Mouse (Mus musculus): Measurements from ENCODE around the gene Impg1.

Gene Impg1

DNA sequence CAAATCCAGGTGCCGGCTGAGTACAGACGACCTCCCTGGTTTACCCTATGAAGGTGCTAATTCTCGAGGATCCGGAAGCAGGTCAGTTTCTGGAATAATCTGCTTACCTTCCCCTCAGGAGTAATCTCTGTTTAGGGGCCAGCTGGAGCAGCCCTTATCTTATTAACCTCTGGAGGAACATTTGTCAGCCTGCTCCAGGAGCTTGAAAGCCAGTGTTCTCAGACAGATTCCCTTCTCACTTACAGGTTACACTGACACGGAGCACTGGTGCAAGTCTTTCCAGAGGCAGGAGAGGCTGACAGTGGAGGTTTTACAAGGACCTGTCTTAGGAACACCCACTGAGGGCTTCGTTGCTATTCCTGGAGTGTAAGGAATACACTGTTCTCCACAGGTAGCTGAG, at the start of gene Impg1:
Gene Impg1 (minus strand): TSS at position 101 of the 400 bp plus-strand sequence.
- DNase-seq, result no peak

DNA sequence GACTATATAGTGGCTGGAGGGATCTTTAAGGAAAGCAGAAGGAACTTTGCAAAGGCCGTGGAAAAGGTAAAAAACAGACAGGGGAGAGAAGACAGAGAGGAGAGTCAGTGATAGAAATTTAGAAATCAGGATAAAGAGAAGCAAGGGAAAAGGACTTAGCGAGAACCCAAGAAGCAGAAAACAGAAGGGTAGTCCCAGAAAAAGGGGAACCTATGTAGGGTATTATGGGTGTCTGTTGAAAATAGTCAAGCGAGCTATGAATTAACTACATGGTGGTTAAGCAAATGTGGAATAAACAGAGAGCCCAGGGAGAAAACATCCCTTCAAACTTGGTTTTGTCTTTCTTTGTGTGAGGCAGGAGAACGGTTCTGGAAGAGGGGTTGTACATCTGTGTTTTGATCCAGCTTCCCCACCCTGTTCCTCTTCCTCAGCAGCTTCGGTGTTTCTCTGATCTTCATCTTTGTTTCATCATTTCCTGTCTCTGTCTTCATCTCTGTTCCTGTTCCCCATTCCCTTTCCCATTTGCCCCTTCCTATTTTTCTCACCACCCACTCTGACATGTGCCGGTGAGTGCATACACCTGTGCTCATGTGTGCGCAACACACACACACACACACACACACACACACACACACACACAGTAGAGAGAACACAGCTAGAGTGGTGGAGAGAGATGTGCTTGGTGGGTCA, 44.3 kb upstream of the Impg1 start:
- no peak for DNase-seq

- no peak for DNase-seq
Observed at GRCm38 (mm10) chr9:80504496-80505012, 39.3 kb upstream of the Impg1 start.

DNA sequence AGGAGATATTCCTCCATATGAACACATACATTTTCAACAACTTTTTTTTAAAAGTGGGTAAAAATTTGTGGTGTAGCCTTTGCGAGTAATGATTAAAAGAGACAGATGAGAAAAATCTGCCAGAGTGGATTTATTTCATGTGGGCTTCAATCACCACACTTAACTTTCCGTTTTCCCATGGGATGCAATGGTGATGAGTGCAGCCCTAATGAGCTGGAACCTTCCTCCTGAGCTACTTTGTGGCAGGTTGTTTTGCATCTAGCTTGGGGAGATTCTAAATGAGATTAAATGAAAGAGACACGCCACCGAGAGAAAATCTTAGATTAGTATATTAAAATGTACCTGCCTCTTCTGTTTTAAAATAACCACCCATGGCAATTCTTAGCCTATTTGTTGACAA, 26.3 kb upstream of the Impg1 start:
- no peak for DNase-seq

- no peak for DNase-seq
Observed at GRCm38 (mm10) chr9:80460420-80460819, 4.9 kb downstream of the Impg1 start.

DNA sequence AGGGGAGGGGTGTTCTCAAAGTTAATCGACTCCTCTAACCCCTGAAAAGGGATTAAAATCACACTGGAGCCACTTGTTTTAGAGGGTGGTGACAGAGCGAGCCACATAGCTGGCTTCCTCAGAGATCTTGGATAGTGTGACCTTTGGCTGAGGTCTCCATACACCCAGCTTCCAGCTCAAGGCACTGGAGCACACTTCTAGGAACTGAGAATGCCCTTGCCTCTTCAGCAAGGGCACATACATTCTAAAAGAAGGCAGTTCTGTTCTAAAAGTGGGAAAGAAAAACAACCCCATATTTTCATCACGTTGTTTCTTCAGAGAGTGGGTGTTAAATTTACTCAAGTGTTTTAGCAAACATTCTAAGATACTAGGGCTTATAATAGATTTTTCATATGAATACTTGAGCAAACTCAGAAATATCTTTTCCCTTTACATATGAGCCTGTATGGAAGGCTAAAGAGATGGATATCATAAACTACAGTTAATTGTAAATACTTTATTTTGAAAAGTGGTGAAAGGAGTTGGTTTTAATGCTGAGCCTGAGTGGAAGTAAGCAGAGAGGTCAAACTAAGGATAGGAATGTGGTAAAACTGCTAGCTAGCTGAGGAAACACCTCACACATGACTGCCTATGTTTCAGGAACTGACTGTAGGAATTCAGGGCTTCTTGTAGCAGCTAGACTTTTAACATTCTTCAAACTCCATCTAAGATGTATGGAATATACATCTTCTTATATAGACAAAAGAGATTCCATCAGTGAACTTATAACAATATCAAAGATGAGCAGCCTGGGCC, 14.6 kb downstream of the Impg1 start:
- no peak for DNase-seq

DNA sequence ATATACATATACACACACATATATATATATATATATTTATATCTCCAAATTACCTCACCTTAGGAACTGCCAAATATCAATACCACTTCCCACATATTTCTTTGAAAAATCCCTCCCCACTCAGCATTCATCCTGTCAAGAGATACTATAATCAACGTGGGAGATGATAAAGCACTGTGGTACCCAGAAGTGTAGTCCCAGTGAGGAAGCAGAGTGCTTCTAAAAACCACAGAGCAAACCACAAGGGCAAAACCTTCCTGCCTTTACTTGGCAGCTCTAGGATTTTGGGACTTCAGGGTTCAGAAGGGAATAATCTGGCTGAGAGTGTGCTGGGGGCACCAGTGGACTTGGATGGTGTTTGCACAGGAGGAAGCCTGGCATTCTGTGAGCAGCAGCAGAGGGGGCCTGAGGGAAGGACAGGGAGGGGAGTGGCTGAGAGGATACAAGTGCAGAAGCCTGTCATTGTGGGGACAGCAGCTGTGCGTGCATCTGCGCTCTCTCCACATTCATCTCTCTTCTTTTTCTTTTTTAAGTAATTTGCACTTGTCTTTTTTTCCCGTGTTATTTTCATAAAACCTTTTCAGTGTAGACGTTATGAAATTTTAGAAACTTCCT, 24.1 kb downstream of the Impg1 start:
- DNase-seq, result no peak

GRCm38 (mm10) chr9:80391404-80391803, 73.9 kb downstream of the Impg1 start:
- no peak for DNase-seq

DNA sequence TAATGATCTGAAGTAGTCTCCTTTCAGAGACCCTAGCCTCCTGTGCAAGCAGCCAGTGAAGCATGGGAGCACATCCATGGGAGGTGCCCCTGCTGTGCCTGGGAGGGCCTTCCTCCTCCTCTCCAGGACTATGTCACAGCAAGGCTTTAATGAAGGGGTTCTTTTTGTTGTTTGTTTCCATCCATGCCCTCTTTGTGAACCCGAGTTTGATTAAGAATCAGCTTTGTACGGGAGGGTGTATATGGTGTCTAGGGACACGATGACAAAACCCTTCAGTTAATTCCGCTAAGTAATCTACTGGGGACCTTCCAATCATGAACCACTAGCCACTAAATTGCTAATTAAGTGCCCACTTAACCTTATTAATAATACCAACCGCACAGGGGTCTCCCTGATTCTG, 74.3 kb downstream of the Impg1 start:
- no peak for DNase-seq

- no peak for DNase-seq
Observed at GRCm38 (mm10) chr9:80387890-80388289, 77.4 kb downstream of the Impg1 start.

GRCm38 (mm10) chr9:80386492-80386891, 78.8 kb downstream of the Impg1 start:
- no peak for DNase-seq

DNA sequence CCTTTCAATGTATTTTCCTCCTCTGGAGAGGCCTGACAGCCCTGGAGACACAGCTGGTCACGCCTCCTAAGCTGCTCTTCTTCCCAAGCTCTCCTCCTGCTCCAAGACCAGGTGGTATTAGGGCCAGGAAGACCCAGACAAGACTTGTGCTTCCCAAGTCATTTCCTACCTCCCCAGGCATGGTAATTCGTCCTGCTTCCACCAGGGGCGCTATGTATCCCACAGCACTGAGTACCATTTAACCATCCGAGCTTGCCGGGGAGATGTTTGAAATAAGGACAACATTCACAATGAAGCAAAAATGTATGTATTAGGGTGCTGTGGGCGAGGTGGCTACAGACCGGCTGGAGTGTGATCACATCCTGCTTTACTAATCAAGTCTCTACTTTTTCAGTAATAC, 79.3 kb downstream of the Impg1 start:
- DNase-seq, result peak; percentile 11

- no peak for DNase-seq
Observed at GRCm38 (mm10) chr9:80382711-80383110, 82.6 kb downstream of the Impg1 start.

GRCm38 (mm10) chr9:80380078-80380645, 85.1 kb downstream of the Impg1 start:
- DNase-seq, result no peak

DNA sequence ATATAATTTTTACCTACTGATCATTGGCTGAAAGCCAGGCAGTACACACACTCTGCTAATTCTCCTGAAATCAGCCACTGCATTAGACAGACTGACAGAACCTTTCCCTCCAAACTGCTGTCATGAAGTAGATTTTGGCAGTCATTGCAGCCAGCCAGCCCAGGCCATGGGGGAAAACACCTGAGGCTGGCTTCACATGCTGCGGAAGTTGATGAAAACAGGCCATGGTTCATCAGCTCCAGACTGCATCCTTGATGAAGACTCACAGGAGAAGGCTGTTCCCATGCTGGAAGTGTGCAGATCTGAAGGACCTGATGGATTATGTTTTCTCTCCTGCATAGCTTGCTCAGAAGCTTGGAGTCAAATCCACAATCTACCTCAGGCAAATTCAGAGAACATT, 91.2 kb downstream of the Impg1 start:
- DNase-seq, result no peak

DNA sequence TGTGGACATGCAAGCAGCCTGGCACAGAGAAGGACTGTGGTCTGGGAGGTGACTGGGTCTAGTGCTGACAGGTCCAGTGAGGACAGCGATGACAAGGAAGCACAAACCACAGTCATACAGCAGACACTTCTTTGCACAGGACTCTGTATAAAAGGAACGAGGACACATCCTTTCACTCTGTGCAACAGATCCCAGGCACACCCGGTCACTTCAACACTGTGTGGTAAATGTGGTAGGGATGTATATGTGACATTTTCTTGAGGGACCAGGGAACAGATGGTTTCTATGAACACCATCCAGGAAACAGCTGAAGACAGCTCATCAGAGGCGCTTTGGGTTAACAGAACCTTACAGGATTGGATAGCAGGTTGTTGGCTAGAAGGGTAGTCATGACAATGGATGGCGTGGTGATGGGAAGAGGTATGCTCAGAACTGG, 92.0 kb downstream of the Impg1 start:
- no peak for DNase-seq

- no peak for DNase-seq
Observed at GRCm38 (mm10) chr9:80368636-80369035, 96.6 kb downstream of the Impg1 start.

DNA sequence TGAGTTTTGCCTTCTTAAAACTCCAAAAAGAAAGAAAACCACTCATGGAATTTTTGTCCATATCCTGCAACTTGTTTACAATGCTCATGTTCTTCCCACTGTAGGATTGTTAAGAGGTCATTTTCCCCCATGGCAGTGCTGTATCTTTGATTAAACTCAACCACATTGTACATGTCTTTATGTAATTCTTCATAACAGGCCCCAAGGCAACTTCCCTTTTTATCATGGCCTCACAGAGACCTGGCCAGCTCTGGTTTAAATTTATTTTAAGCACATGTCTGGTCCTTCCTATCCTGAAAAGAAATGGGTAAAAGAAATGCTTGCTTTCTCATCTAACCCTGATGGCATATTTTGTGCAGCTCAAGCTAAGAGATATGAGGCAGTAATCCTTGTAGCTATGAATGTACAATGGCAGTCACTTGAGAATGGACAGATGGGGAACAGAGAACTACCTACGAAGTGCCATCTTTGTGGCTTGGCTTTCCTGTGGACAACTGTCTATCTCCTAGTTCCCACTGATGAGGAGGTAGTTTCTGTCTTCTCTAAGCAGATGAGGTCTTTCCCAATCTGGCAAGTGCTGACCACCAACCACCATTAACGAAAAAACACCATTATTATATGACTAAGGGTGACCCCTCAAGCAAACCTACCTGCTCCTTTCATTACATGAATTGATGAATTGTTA, 97.6 kb downstream of the Impg1 start:
- no peak for DNase-seq

DNA sequence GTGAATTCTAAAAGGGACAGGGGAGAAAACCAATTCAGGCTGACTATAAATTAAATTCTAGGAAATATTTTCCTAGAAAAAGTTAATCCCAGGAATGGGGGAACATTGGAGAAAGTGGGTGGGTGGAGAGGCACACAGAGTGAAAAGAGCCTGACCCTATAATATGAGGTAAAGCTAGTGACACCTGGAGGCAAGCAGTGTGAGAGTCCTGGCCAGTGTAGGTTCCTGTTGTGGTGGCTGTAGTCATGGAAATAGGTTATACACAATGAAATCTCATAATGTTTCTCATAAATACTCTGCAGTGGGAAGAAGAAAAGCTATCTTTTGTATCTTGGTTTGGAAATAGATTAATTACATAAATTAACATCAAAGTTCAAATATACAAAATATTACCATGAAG, 105.2 kb downstream of the Impg1 start:
- DNase-seq, result no peak

DNA sequence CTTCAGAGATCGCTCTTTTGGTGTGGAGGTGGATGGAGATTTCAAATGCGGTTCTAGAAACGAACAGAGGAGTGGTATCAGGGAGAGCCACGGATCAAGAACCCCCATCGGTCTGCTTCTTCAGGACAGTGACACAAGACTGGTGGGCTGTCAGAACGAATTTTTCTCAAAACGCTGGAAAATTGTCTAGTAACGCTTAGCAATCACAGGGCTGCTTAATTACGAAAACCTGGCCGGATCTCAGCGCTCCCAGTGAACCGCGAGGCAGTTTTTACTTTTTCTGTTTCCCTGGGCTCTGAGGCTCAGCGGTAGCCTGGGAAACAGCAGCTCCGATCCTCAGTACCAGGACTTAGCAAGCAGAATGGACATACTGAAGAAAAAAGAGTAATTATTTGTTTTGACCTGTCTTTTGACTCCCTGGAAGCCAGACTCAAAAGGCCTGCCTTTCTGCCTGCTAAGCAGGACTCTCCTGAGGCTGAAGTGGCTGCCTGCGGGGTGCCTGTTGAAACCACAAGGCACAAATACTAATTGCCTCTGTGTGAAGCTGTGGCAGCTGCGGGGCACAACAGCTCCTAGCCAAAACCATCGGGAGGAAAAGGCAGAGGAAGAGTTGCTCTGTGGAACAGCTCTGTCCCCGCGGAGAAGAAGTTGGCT, 113.5 kb downstream of the Impg1 start:
- no peak for DNase-seq

- no peak for DNase-seq
Observed at GRCm38 (mm10) chr9:80351295-80351677, 114.0 kb downstream of the Impg1 start.

- no peak for DNase-seq
Observed at GRCm38 (mm10) chr9:80344451-80345000, 120.8 kb downstream of the Impg1 start.
